Mouse (Mus musculus) CH12F3 (cell line): ENCODE results near the gene Kbtbd12.

Source experiments
- in situ Hi-C: fragments of 300-500 bp; cut with MboI; formaldehyde crosslinking; loops from 2 replicates; pipeline ENCODE4 v1.14.3; 2020; ENCODE audit warnings: low sequenced_read_pairs

Kbtbd12 gene

GRCm38 (mm10) chr6:88637611-88638301 lies at the start of gene Kbtbd12:
Gene Kbtbd12, minus strand, starts transcription at chr6:88637950.
- in situ Hi-C loops = no loop called here

GRCm38 (mm10) chr6:88683380-88684053 lies 45.8 kb upstream of the Kbtbd12 start:
- in situ Hi-C loops = no loop called here

GRCm38 (mm10) chr6:88681026-88681425 lies 43.3 kb upstream of the Kbtbd12 start:
- in situ Hi-C loops = no loop called here

- in situ Hi-C loops = no loop called here
Observed at GRCm38 (mm10) chr6:88677738-88678137, 40.0 kb upstream of the Kbtbd12 start.

GRCm38 (mm10) chr6:88676753-88677736 lies 39.3 kb upstream of the Kbtbd12 start:
- in situ Hi-C loops = no loop called here

- in situ Hi-C loops = no loop called here
Observed at GRCm38 (mm10) chr6:88675815-88676214, 38.1 kb upstream of the Kbtbd12 start.

- in situ Hi-C loops = no loop called here
Observed at GRCm38 (mm10) chr6:88662284-88662683, 24.5 kb upstream of the Kbtbd12 start.

GRCm38 (mm10) chr6:88661696-88662095 lies 23.9 kb upstream of the Kbtbd12 start:
- in situ Hi-C loops = no loop called here

GRCm38 (mm10) chr6:88647564-88648295 lies 10.0 kb upstream of the Kbtbd12 start:
- in situ Hi-C loops = no loop called here

GRCm38 (mm10) chr6:88644786-88645185 lies 7.0 kb upstream of the Kbtbd12 start:
- in situ Hi-C loops = no loop called here

- in situ Hi-C loops = no loop called here
Observed at GRCm38 (mm10) chr6:88641346-88641920, 3.7 kb upstream of the Kbtbd12 start.

GRCm38 (mm10) chr6:88640331-88640730 lies 2.6 kb upstream of the Kbtbd12 start:
- in situ Hi-C loops = no loop called here

GRCm38 (mm10) chr6:88639921-88640320 lies 2.2 kb upstream of the Kbtbd12 start:
- in situ Hi-C loops = no loop called here

GRCm38 (mm10) chr6:88639372-88639920 lies 1.7 kb upstream of the Kbtbd12 start:
- in situ Hi-C loops = no loop called here

GRCm38 (mm10) chr6:88638917-88639316 lies 1.2 kb upstream of the Kbtbd12 start:
- in situ Hi-C loops = no loop called here

GRCm38 (mm10) chr6:88635881-88636754 lies 1.6 kb downstream of the Kbtbd12 start:
- in situ Hi-C loops = no loop called here

- in situ Hi-C loops = no loop called here
Observed at GRCm38 (mm10) chr6:88631293-88631692, 6.5 kb downstream of the Kbtbd12 start.

GRCm38 (mm10) chr6:88630560-88630959 lies 7.2 kb downstream of the Kbtbd12 start:
- in situ Hi-C loops = no loop called here

- in situ Hi-C loops = no loop called here
Observed at GRCm38 (mm10) chr6:88629821-88630220, 7.9 kb downstream of the Kbtbd12 start.
